ENCODE assay signal across 8 mouse cellular contexts in genomic region chr2:158652985-158653384, GRCm38 (mm10). TPM values are rescaled to one million over a fixed set of nuclear protein-coding genes. Genes with fewer than 3 reads are reported as not detected.
DNase-seq lines count a peak whose midpoint lies in the region; ATAC-seq and TF ChIP-seq lines count a peak whose summit lies in the region.

No protein-coding gene starts in this region.

- peak; percentile 88 for TF ChIP-seq CTCF in gastrocnemius, adult 2 months (IDR thresholded peaks at IDR 0.05)
- peak; percentile 93 for TF ChIP-seq CTCF in midbrain, postnatal 0 days (IDR thresholded peaks at IDR 0.05)
- TF ChIP-seq CTCF in spleen, adult 2 months (IDR thresholded peaks at IDR 0.05; ENCODE audit: extremely low read depth, insufficient read depth, insufficient read length, insufficient replicate concordance), result peak; percentile 87; the same call in 1 of the 2 replicates

- WGBS in midbrain, postnatal 0 days, result 7% methylated on average over 4 of the region's 4 CpGs
- 11% methylated on average over 4 of the region's 4 CpGs for WGBS in spleen, adult 2 months

- no peaks in the 10 kb centered on the region for H3K27me3 ChIP-seq in midbrain, postnatal 0 days (ENCODE audit: insufficient read depth, low read length)
- H3K27me3 ChIP-seq in spleen, adult 2 months (ENCODE audit: control insufficient read depth, insufficient read depth, low read length), result no peaks in the 10 kb centered on the region

- no peaks in the 10 kb centered on the region for H3K9me3 ChIP-seq in midbrain, postnatal 0 days (ENCODE audit: low read length)

- ATAC-seq in common myeloid progenitor, adult 5-6 weeks (replicated peaks; ENCODE audit: low read depth, poor library complexity, severe bottlenecking), result peak; percentile 85
- ATAC-seq in midbrain, postnatal 0 days (ENCODE audit: low FRiP score), result no peak

- H3K4me1 ChIP-seq in midbrain, postnatal 0 days (ENCODE audit: insufficient read depth, low read length), result no peaks in the 10 kb centered on the region
- H3K4me1 ChIP-seq in spleen, adult 2 months (ENCODE audit: control insufficient read depth, insufficient read depth, insufficient read length), result no peaks in the 10 kb centered on the region

- no peak overlapping the region for H3K4me2 ChIP-seq in midbrain, postnatal 0 days (ENCODE audit: low read depth, low read length, poor library complexity, severe bottlenecking)

- peak; percentile 88 to 90 for DNase-seq in left cerebral cortex, adult 18-20 months (ENCODE audit: low spot score in 2 of 2)
- DNase-seq in left cerebral cortex, adult 11 months (ENCODE audit: low spot score), result no peak
- peak; percentile 74 for DNase-seq in gastrocnemius, adult 2 months
- DNase-seq in kidney, adult 11 months, result peak; percentile 69
- DNase-seq in left cerebral cortex, postnatal 4 days, result peak; percentile 75
- peak; percentile 75 for DNase-seq in midbrain, postnatal 0 days (ENCODE audit: low spot score)
- DNase-seq in spleen, adult 2 months (ENCODE audit: low read depth in 1 of 2, low spot score in 2 of 2), result peak in 1 of 2 experiments; percentile 75

- H3K36me3 ChIP-seq in midbrain, postnatal 0 days (ENCODE audit: insufficient read depth, low read length), result no peaks in the 10 kb centered on the region
- H3K36me3 ChIP-seq in spleen, adult 2 months (ENCODE audit: control insufficient read depth, insufficient read depth, low read length), result no peaks in the 10 kb centered on the region

- H3K4me3 ChIP-seq in gastrocnemius, adult 2 months, result no peak overlapping the region
- no peak overlapping the region for H3K4me3 ChIP-seq in midbrain, postnatal 0 days (ENCODE audit: low read depth, low read length)
- no peak overlapping the region for H3K4me3 ChIP-seq in spleen, adult 2 months (ENCODE audit: extremely low read depth, insufficient read depth, insufficient read length)

- no peak overlapping the region for H3K9ac ChIP-seq in midbrain, postnatal 0 days (replicated peaks; ENCODE audit: low read length, poor library complexity, severe bottlenecking)

- TF ChIP-seq POLR2A in spleen, adult 2 months (IDR thresholded peaks at IDR 0.05; ENCODE audit: low read depth, low read length), result no peak

- H3K27ac ChIP-seq in gastrocnemius, adult 2 months, result no peak overlapping the region
- H3K27ac ChIP-seq in midbrain, postnatal 0 days (ENCODE audit: low read depth, low read length), result no peak overlapping the region
- no peak overlapping the region for H3K27ac ChIP-seq in spleen, adult 2 months (ENCODE audit: insufficient read depth, low read length)

- intact Hi-C loops in gastrocnemius, adult 2 months (cut with DNase I), result loop anchor here (10.0 kb wide), 1 partner anchor 92 kb away; no protein-coding TSS in a partner anchor
- intact Hi-C loops in left cerebral cortex, postnatal 4 days (cut with DNase I), result no loop called here

RNA-seq across cellular contexts. Expression of gene Ppp1r16b, which starts 12.2 kb away (rescaled TPM):
- total RNA-seq in left cerebral cortex, adult 18-20 months (2021), result 100 to 1,000 TPM; 124 to 132 TPM
- 0.82 TPM in 1 of 2 replicates, not detected in the other for total RNA-seq in common myeloid progenitor, adult 5-6 weeks (2017)
- 1 to 10 TPM; 3.1 to 4.1 TPM for total RNA-seq in gastrocnemius, adult 2 months (2021)
- 10 to 100 TPM; 50.2 to 51.0 TPM for total RNA-seq in left cerebral cortex, postnatal 4 days (2021)
- total RNA-seq in midbrain, postnatal 0 days (2014; rRNA removed), result 30.8 and 32.2 TPM in 2 replicates
- 31.0 and 31.6 TPM in 2 replicates for polyA plus RNA-seq in midbrain, postnatal 0 days (2015; fragmentation: Nextera tagmentation; extraction: Ambion mirVana)
- polyA plus RNA-seq in spleen, adult 2 months (2012; rRNA removed), result 17.6 and 18.6 TPM in 2 replicates

RNA-seq across cellular contexts. Expression of gene Actr5, which starts 28.3 kb away (rescaled TPM):
- 10 to 100 TPM; 11.3 to 12.1 TPM for total RNA-seq in left cerebral cortex, adult 18-20 months (2021)
- total RNA-seq in common myeloid progenitor, adult 5-6 weeks (2017), result 14.7 and 15.3 TPM in 2 replicates
- 1 to 10 TPM; 4.2 to 4.8 TPM for total RNA-seq in gastrocnemius, adult 2 months (2021)
- total RNA-seq in left cerebral cortex, postnatal 4 days (2021), result 10 to 100 TPM; 14.3 to 15.5 TPM
- total RNA-seq in midbrain, postnatal 0 days (2014; rRNA removed), result 18.5 and 25.4 TPM in 2 replicates
- 8.8 and 10.6 TPM in 2 replicates for polyA plus RNA-seq in midbrain, postnatal 0 days (2015; fragmentation: Nextera tagmentation; extraction: Ambion mirVana)
- polyA plus RNA-seq in spleen, adult 2 months (2012; rRNA removed), result 9.4 and 11.6 TPM in 2 replicates

RNA-seq across cellular contexts. Expression of gene Slc32a1, which starts 42.4 kb away (rescaled TPM):
- total RNA-seq in left cerebral cortex, adult 18-20 months (2021), result 100 to 1,000 TPM in 1 of 2 experiments, 10 to 100 TPM in 1; 99.3 to 102 TPM
- total RNA-seq in common myeloid progenitor, adult 5-6 weeks (2017), result not detected in 2 replicates
- total RNA-seq in gastrocnemius, adult 2 months (2021), result not detected
- 10 to 100 TPM; 41.8 to 59.9 TPM for total RNA-seq in left cerebral cortex, postnatal 4 days (2021)
- 53.9 and 63.6 TPM in 2 replicates for total RNA-seq in midbrain, postnatal 0 days (2014; rRNA removed)
- 14.3 and 14.4 TPM in 2 replicates for polyA plus RNA-seq in midbrain, postnatal 0 days (2015; fragmentation: Nextera tagmentation; extraction: Ambion mirVana)
- 0.02 TPM in 1 of 2 replicates, not detected in the other for polyA plus RNA-seq in spleen, adult 2 months (2012; rRNA removed)

Comparison
In these comparisons a context has a peak if more than half of its experiments do, and no peak if none do; other contexts are left out.
1. RNA of gene Slc32a1, which starts 42.4 kb away (total RNA-seq): 99.3 to 102 TPM in left cerebral cortex, adult 18-20 months, 53.9 to 63.6 TPM in midbrain, postnatal 0 days and 41.8 to 59.9 TPM in left cerebral cortex, postnatal 4 days; not detected in common myeloid progenitor, adult 5-6 weeks and not detected in gastrocnemius, adult 2 months; every median in the first group is over 10 times any median in the second.
2. Peak in every context shown above with its lines, with median percentiles within 50 percentile points of each other: CTCF ChIP-seq.